Mouse (Mus musculus) liver, embryonic 13.5 days (tissue): ENCODE data around the gene Rnf5. TPM values are rescaled to one million over a fixed set of nuclear protein-coding genes. Genes with fewer than 3 reads are reported as not detected.

Experiments used
- ATAC-seq: fragments of 200-750 bp; cut with Nextera tagmentation; 2 replicates; pipeline ENCODE4 v1.8.0; 2017; ENCODE audit warnings: low read depth, mild to moderate bottlenecking, moderate number of reproducible peaks, moderate library complexity
- DNase-seq: peaks from one replicate; pipeline ENCODE4 v3.0.0; 2022
- H3K27ac ChIP-seq: fragments of 300-500 bp; sonication (generic); 2 replicates; pipeline ENCODE4 v1.5.1; 2015; ENCODE audit warnings: moderate library complexity, mild to moderate bottlenecking, inconsistent platforms
- H3K27me3 ChIP-seq: fragments of 300-500 bp; sonication (generic); 2 replicates; pipeline ENCODE4 v1.6.1; 2015; ENCODE audit warnings: mild to moderate bottlenecking, inconsistent platforms
- H3K36me3 ChIP-seq: fragments of 300-500 bp; sonication (generic); 2 replicates; pipeline ENCODE4 v1.6.1; 2015; ENCODE audit warnings: mild to moderate bottlenecking, inconsistent platforms
- H3K4me1 ChIP-seq: fragments of 300-500 bp; sonication (generic); replicated peaks from 2 replicates; pipeline ENCODE4 v1.6.1; 2015; ENCODE audit warnings: inconsistent platforms
- H3K4me2 ChIP-seq: fragments of 300-500 bp; sonication (generic); 2 replicates; pipeline ENCODE4 v1.6.1; 2015; ENCODE audit warnings: inconsistent platforms, mild to moderate bottlenecking, moderate library complexity
- H3K4me3 ChIP-seq: fragments of 300-500 bp; sonication (generic); replicated peaks from 2 replicates; pipeline ENCODE4 v1.5.1; 2015; ENCODE audit warnings: mild to moderate bottlenecking, inconsistent platforms
- H3K9ac ChIP-seq: fragments of 300-500 bp; sonication (generic); 2 replicates; pipeline ENCODE4 v1.6.1; 2015; ENCODE audit warnings: mild to moderate bottlenecking, inconsistent platforms
- H3K9me3 ChIP-seq: fragments of 300-500 bp; sonication (generic); replicated peaks from 2 replicates; pipeline ENCODE4 v1.6.1; 2016; ENCODE audit warnings: inconsistent platforms
- WGBS: fragments of 180-500 bp; shearing (Covaris S2); methylation state at CpG from one replicate; pipeline ENCODE4 v1.1.7; 2015; ENCODE audit not compliant: insufficient replicate concordance; 5-methylcytosine and 5-hydroxymethylcytosine counted together
- polyA plus RNA-seq: library from polyadenylated mRNA; unstranded; fragments of >200 nt; fragmentation: Nextera tagmentation; extraction: Ambion mirVana; gene quantifications from 2 replicates; pipeline ENCODE4 v1.2.1, GENCODE M21; 2015

The Rnf5 gene
- polyA plus RNA-seq, 1 experiment from 2014 or later, result 86.1 TPM

DNA sequence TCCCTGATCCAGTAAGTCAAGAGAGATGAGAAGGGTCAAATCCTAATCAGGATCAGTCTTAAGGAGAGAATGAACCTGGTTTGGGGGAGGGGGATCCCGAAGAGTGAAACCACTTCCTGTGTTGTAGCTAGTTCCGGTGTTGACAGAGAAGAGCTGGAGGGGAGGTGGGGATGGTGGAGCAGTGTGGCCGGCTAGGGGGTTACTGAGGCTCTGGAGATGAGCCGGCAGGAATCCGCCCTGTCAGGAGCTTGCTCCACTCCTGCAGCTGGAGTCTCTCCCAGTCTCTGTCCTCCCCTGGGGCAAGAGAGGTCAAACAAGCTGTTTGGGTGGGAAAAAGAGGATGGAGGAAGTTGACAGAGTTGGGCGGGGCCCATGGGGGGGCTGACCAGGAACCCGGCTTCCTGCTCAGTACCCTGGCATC, 13.8 kb downstream of the Rnf5 start, which contains the start of gene Gpsm3:
Gene Gpsm3, plus strand, starts transcription at position 126 of the 421 bp plus-strand sequence.
- Histone ChIP-seq H3K27ac (peak within 1 kb of the TSS; percentile 92), H3K36me3 (peaks cover 8% of the 10 kb centered on the region), H3K4me2 (peak within 1 kb of the TSS; percentile 99), H3K9ac (peak within 1 kb of the TSS; percentile 89), H3K4me3 (peak within 1 kb of the TSS; percentile 85), H3K27me3 (peaks cover 10% of the 10 kb centered on the region; the same call in 1 of the 2 replicates), H3K4me1 (peaks cover 81% of the 10 kb centered on the region), H3K9me3 (no peaks in the 10 kb centered on the region)
- DNase-seq, result no peak
- WGBS, result 13% methylated on average over 7 of the region's 7 CpGs
- ATAC-seq, result no peak

- ATAC-seq (no peak), DNase-seq (no peak)
- H3K4me2 ChIP-seq, result peak overlapping the region; percentile 99
- 17% methylated on average over 7 of the region's 7 CpGs for WGBS
- no peaks in the 10 kb centered on the region for H3K9me3 ChIP-seq
- H3K27ac ChIP-seq, result peak overlapping the region; percentile 92
- H3K4me1 ChIP-seq, result peaks cover 77% of the 10 kb centered on the region
- peaks cover 10% of the 10 kb centered on the region; the same call in 1 of the 2 replicates for H3K27me3 ChIP-seq
- H3K36me3 ChIP-seq, result peaks cover 3% of the 10 kb centered on the region; the same call in 1 of the 2 replicates
- H3K9ac ChIP-seq, result peak overlapping the region; percentile 89
- peak overlapping the region; percentile 85 for H3K4me3 ChIP-seq
Observed at GRCm38 (mm10) chr17:34589206-34589605, 14.3 kb downstream of the Rnf5 start.

DNA sequence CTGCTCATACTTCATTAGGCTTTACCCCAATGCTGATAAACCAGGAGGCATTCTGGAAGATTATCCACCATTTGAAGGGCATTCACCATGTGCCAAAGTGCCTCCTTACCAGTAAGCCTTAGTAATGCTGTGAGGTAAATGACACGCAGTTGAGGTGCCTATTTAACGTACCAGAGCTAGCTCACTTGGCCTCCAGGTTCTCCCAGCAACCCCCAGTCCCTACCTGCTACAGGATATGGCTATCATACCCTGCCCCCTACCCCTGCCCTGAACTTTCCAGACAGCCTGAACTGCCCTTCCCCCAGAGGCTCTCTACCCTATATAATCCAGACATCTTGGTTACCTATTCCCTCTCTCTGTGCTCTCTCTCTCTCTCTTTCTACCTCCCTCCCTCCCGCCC, 14.7 kb downstream of the Rnf5 start:
- Histone ChIP-seq H3K9me3 (no peaks in the 10 kb centered on the region), H3K4me3 (peak overlapping the region; percentile 85; the same call in 1 of the 2 replicates), H3K9ac (peak overlapping the region; percentile 89), H3K4me1 (peaks cover 72% of the 10 kb centered on the region), H3K4me2 (peak overlapping the region; percentile 99), H3K27me3 (peaks cover 10% of the 10 kb centered on the region; the same call in 1 of the 2 replicates), H3K27ac (peak overlapping the region; percentile 92), H3K36me3 (no peaks in the 10 kb centered on the region)
- WGBS, result 58% methylated on average over 3 of the region's 3 CpGs
- ATAC-seq, result no peak
- no peak for DNase-seq

DNA sequence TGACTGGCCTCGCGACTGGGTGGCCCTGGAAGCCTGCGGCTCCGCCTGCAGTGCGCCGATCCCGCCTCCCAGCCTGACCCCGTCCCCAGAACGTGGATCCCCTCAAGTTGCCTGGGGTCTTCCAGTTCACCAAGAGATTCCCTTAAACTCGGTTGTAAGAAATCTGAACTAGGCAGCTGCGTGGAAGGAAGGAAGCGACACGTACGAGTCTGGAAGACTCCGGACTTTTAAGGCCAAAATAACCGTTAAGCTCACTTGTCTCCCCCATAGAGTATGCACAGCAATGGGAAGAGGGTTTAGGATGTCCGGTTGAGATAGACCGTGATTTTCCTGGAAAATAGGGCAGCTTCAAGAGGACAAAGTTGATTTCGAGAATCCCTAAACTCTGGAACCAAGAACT, 15.7 kb downstream of the Rnf5 start:
- Histone ChIP-seq H3K4me2 (peak overlapping the region; percentile 99), H3K27me3 (peaks cover 10% of the 10 kb centered on the region; the same call in 1 of the 2 replicates), H3K9me3 (no peaks in the 10 kb centered on the region), H3K27ac (peak overlapping the region; percentile 92), H3K36me3 (no peaks in the 10 kb centered on the region), H3K4me1 (peaks cover 63% of the 10 kb centered on the region), H3K4me3 (peak overlapping the region; percentile 76), H3K9ac (peak overlapping the region; percentile 89)
- WGBS, result under 1% methylated on average over 19 of the region's 19 CpGs
- no peak for ATAC-seq
- DNase-seq, result no peak

DNA sequence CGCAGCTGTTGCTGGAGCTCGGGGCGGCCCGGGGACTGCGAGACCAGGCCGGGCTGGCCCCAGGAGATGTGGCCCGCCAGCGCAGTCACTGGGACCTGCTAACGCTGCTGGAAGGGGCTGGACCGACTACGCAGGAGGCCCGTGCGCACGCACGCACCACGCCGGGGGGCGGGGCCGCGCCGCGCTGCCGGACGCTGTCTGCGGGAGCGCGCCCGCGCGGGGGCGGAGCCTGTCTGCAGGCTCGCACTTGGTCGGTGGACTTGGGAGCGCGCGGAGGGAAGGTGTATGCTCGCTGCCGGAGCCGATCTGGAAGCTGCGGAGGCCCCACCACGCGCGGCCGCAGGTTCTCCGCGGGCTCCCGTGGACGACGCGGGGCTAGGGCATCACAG, 16.1 kb downstream of the Rnf5 start:
- peak; percentile 97 for DNase-seq
- H3K4me3 ChIP-seq, result peak overlapping the region; percentile 76
- H3K27ac ChIP-seq, result peak overlapping the region; percentile 92
- H3K4me1 ChIP-seq, result peaks cover 59% of the 10 kb centered on the region
- H3K4me2 ChIP-seq, result peak overlapping the region; percentile 99
- peak; percentile 86 for ATAC-seq
- WGBS, result 0% methylated on average over 49 of the region's 50 CpGs
- H3K27me3 ChIP-seq, result peaks cover 10% of the 10 kb centered on the region; the same call in 1 of the 2 replicates
- no peaks in the 10 kb centered on the region for H3K36me3 ChIP-seq
- H3K9ac ChIP-seq, result peak overlapping the region; percentile 89
- no peaks in the 10 kb centered on the region for H3K9me3 ChIP-seq

DNA sequence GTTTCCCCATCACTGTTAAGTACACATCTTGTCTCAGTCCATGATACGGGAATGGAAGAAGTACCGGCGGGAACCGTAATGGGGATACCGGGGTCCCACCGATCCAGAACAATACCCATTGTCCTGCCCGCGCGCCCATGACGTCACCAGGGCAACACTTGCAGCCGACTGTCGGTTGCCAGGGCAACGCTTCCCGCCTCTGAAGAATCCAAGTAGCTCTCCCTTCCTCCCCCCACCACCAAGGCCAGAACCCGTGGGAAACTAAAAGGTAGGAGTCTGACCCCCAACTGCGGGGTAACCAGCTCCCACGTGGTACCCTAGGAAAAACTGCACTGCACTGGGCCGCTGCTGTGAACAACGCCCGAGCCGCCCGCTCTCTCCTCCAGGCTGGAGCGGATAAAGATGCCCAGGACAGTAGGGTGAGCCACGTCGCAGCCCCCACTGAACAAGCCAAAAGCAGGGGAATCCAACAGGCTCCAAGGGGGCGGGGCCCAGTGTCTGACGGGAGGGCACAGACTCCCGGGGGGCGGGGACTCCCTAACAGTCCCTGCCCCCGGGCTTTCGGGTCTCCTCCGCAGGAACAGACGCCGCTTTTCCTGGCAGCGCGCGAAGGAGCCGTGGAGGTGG, 16.6 kb downstream of the Rnf5 start:
- DNase-seq, result no peak
- H3K9me3 ChIP-seq, result no peaks in the 10 kb centered on the region
- peak overlapping the region; percentile 76 for H3K4me3 ChIP-seq
- H3K4me1 ChIP-seq, result peaks cover 56% of the 10 kb centered on the region
- H3K27ac ChIP-seq, result peak overlapping the region; percentile 92
- no peaks in the 10 kb centered on the region for H3K36me3 ChIP-seq
- WGBS, result under 1% methylated on average over 38 of the region's 38 CpGs
- H3K4me2 ChIP-seq, result peak overlapping the region; percentile 99
- peak overlapping the region; percentile 89 for H3K9ac ChIP-seq
- ATAC-seq, result peak; percentile 80
- H3K27me3 ChIP-seq, result peaks cover 10% of the 10 kb centered on the region; the same call in 1 of the 2 replicates

DNA sequence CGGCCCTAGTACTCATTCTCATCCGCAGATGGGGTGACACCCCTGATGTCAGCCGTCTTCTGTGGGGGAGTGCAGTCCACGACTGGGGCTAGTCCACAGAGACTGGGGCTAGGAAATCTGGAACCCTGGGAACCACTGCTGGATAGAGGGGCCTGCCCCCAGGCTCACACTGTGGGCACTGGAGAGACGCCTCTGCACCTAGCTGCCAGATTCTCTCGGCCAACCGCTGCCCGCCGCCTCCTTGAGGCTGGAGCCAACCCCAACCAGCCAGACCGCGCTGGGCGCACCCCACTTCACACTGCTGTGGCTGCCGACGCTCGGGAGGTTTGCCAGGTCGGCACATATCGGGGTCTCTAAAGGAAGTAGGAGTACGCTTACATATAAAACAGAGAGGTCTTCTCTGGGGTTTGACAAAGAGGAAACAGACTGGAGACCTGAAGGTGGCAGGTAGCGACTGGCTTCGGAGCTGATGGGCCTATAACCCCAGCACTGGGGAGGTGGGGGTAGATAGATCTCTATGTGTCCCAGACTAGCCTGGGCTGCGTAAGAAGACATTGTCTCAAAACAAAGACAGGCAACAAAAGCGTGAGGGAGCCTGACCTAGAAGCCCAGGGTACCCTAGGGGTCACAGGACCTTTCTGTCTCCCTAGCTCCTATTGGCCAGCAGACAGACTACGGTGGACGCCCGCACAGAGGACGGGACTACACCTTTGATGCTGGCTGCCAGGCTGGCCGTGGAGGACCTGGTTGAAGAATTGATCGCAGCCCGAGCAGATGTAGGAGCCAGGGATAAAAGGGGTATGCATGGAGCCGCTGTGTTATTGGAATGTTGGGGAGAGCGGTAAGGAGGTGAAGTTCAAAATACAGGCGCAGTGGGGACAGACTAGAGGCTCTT, 17.4 kb downstream of the Rnf5 start:
- Histone ChIP-seq H3K4me3 (peak overlapping the region; percentile 76), H3K4me2 (peak overlapping the region; percentile 99), H3K36me3 (no peaks in the 10 kb centered on the region), H3K4me1 (peaks cover 48% of the 10 kb centered on the region), H3K27me3 (peaks cover 10% of the 10 kb centered on the region; the same call in 1 of the 2 replicates), H3K27ac (0 out of 2 replicates have a peak overlapping the region, but pooled peaks have one; percentile 14), H3K9ac (peak overlapping the region; percentile 89), H3K9me3 (no peaks in the 10 kb centered on the region)
- 44% methylated on average over 32 of the region's 32 CpGs for WGBS
- ATAC-seq (no peak), DNase-seq (no peak)

DNA sequence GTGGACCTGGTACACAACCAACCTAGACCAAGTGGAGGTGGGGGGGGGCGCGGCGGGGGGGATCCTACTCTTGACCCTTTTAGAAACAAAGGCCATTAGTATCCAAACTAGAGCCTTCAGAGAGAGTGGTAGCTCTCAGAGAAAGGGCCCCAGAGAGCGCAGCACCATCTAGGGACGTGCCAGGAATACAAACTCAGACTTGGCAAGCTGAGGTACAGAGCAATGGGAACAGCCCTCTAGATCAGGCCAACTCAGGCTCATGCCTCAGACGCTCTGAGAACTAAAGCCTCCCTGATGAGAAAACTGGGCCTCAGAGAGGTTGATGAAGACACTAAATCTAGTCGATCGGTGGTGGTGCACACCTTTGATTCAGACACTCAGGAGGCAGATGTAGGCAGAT, 18.4 kb downstream of the Rnf5 start:
- Histone ChIP-seq H3K9me3 (no peaks in the 10 kb centered on the region), H3K4me3 (no peak overlapping the region), H3K27ac (no peak overlapping the region), H3K4me2 (no peak overlapping the region), H3K4me1 (peaks cover 38% of the 10 kb centered on the region), H3K27me3 (peaks cover 10% of the 10 kb centered on the region; the same call in 1 of the 2 replicates), H3K36me3 (no peaks in the 10 kb centered on the region), H3K9ac (no peak overlapping the region)
- ATAC-seq (no peak), DNase-seq (no peak)
- 77% methylated on average over 8 of the region's 8 CpGs for WGBS

DNA sequence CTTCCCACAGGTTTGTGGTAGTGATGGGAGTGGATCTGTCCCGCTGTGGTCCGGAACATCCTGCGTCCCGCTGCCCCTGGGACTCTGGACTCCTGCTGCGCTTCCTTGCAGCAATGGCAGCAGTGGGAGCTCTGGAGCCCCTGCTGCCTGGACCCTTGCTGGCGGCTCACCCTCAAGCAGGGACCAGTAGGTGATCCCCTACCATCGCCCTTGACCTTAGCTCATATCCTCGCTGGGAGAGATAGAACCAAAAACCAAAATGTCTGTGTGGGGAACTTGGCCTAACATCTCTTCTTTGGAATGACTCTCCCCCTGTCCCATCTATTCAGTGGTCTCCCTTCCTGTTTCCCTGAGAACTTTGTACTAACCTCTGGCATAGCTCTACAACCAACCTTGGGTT, 19.7 kb downstream of the Rnf5 start:
- Histone ChIP-seq H3K4me2 (no peak overlapping the region), H3K4me3 (no peak overlapping the region), H3K36me3 (no peaks in the 10 kb centered on the region), H3K9ac (no peak overlapping the region), H3K4me1 (peaks cover 25% of the 10 kb centered on the region), H3K27me3 (peaks cover 10% of the 10 kb centered on the region; the same call in 1 of the 2 replicates), H3K9me3 (no peaks in the 10 kb centered on the region), H3K27ac (no peak overlapping the region)
- DNase-seq (no peak), ATAC-seq (no peak)
- 75% methylated on average over 8 of the region's 8 CpGs for WGBS

- 60% methylated on average over 7 of the region's 7 CpGs for WGBS
- no peak for ATAC-seq
- H3K27me3 ChIP-seq, result peaks cover 10% of the 10 kb centered on the region; the same call in 1 of the 2 replicates
- no peak overlapping the region for H3K27ac ChIP-seq
- no peak overlapping the region for H3K4me3 ChIP-seq
- no peaks in the 10 kb centered on the region for H3K9me3 ChIP-seq
- DNase-seq, result no peak
- H3K4me1 ChIP-seq, result peaks cover 21% of the 10 kb centered on the region
- H3K9ac ChIP-seq, result no peak overlapping the region
- no peak overlapping the region for H3K4me2 ChIP-seq
- H3K36me3 ChIP-seq, result no peaks in the 10 kb centered on the region
Observed at GRCm38 (mm10) chr17:34583397-34583796, 20.1 kb downstream of the Rnf5 start.

GRCm38 (mm10) chr17:34582528-34582927, 21.0 kb downstream of the Rnf5 start:
- no peak overlapping the region for H3K4me2 ChIP-seq

More at GRCm38 (mm10) chr17:34582528-34582927, 21.0 kb downstream of the Rnf5 start:
- Histone ChIP-seq H3K4me3 (no peak overlapping the region), H3K27me3 (peaks cover 10% of the 10 kb centered on the region; the same call in 1 of the 2 replicates), H3K4me1 (peaks cover 13% of the 10 kb centered on the region), H3K36me3 (no peaks in the 10 kb centered on the region), H3K27ac (no peak overlapping the region), H3K9me3 (no peaks in the 10 kb centered on the region), H3K9ac (no peak overlapping the region)
- no peak for DNase-seq
- ATAC-seq, result no peak
- 83% methylated on average over 12 of the region's 12 CpGs for WGBS
